Mouse (Mus musculus) brown adipose tissue, adult 24 weeks (tissue): ENCODE measurements around the gene Nufip1. TPM values are rescaled to one million over a fixed set of nuclear protein-coding genes. Genes with fewer than 3 reads are reported as not detected.
A peak's percentile ranks its signal among the peaks of the same experiment; 100 is the strongest.

Experiments used
- H3K27ac ChIP-seq: fragments of 200-500 bp; replicated peaks from 2 replicates; pipeline ENCODE4 v1.5.1; 2012; ENCODE audit warnings: low read depth, mild to moderate bottlenecking, low read length
- H3K4me1 ChIP-seq: fragments of 200-500 bp; 2 replicates; pipeline ENCODE4 v1.6.1; 2012; ENCODE audit warnings: low read length, mixed read lengths; ENCODE audit not compliant: control insufficient read depth, insufficient read depth, insufficient read length
- H3K4me3 ChIP-seq: fragments of 200-500 bp; 2 replicates; pipeline ENCODE4 v1.5.1; 2012; ENCODE audit warnings: low read depth, mild to moderate bottlenecking, low read length, moderate library complexity; ENCODE audit not compliant: insufficient read depth
- polyA plus RNA-seq: library from polyadenylated mRNA; stranded (reverse); fragments of >200 nt; gene quantifications from 2 replicates; pipeline ENCODE4 v1.2.4, GENCODE M21; 2012; ENCODE audit not compliant: missing spikeins, insufficient read depth, insufficient read length

The Nufip1 gene
- 2.3 and 2.5 TPM in 2 replicates for polyA plus RNA-seq

GRCm38 (mm10) chr14:76110396-76111221 is at the start of gene Nufip1, which contains the start of gene Gpalpp1:
TSS of gene Nufip1 (plus strand) at chr14:76110891.
TSS of gene Gpalpp1 (minus strand) at chr14:76110760.
- Histone ChIP-seq H3K4me1 (peaks cover 3% of the 10 kb centered on the region; the same call in 1 of the 2 replicates), H3K27ac (peak within 1 kb of the TSS; percentile 82), H3K4me3 (peak within 1 kb of the TSS; percentile 97)

GRCm38 (mm10) chr14:76067237-76067636 is 43.5 kb upstream of the Nufip1 start:
- Histone ChIP-seq H3K4me3 (no peak overlapping the region), H3K4me1 (no peaks in the 10 kb centered on the region), H3K27ac (no peak overlapping the region)

DNA sequence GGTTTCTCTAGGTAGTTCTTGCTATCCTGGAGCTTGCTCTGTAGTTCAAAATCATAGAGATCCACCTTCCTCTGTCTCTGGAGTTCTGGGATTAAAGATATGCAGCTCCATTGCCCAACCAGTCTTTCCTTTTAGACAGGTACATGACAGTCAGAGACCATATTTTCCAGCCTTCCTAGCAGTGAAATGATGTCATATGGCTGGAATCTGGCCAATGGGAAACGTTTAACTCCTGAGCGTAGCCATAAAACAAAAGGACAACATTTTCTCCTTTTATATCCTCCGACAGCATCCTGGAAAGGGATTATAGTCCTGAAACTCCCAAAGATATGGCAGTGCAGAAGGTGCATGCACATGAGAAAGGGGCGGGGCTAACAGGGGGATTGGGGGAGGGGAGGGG is 42.4 kb upstream of the Nufip1 start:
- Histone ChIP-seq H3K4me3 (no peak overlapping the region), H3K4me1 (no peaks in the 10 kb centered on the region), H3K27ac (no peak overlapping the region)

GRCm38 (mm10) chr14:76069296-76069695 is 41.4 kb upstream of the Nufip1 start:
- no peak overlapping the region for H3K4me3 ChIP-seq
- H3K27ac ChIP-seq: no peak overlapping the region
- no peaks in the 10 kb centered on the region for H3K4me1 ChIP-seq

DNA sequence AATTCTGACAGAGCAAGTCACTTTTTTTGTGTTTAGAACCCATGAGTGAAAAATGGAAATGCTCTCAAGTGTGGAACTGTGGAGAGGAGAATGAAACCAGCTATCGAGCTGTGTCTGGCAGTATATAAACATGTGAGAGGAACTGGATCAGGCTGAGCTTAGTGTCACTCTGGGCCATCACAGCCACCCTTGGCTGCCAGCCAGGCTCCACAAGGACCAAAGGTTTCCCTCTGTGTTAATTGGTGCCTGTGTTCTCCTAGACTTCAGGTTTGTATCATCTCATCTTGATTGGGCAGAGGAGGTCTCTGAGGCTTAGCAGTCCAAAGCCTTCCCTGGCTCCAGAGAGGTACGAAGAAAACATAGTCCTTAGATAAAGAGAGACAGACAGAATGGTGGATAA is 38.1 kb upstream of the Nufip1 start:
- Histone ChIP-seq H3K4me3 (no peak overlapping the region), H3K4me1 (no peaks in the 10 kb centered on the region), H3K27ac (no peak overlapping the region)

GRCm38 (mm10) chr14:76074206-76074605 is 36.5 kb upstream of the Nufip1 start:
- H3K4me1 ChIP-seq: no peaks in the 10 kb centered on the region
- no peak overlapping the region for H3K4me3 ChIP-seq
- H3K27ac ChIP-seq: no peak overlapping the region

- H3K4me1 ChIP-seq: no peaks in the 10 kb centered on the region
- no peak overlapping the region for H3K27ac ChIP-seq
- no peak overlapping the region for H3K4me3 ChIP-seq
Measured at GRCm38 (mm10) chr14:76075721-76076120, 35.0 kb upstream of the Nufip1 start.

DNA sequence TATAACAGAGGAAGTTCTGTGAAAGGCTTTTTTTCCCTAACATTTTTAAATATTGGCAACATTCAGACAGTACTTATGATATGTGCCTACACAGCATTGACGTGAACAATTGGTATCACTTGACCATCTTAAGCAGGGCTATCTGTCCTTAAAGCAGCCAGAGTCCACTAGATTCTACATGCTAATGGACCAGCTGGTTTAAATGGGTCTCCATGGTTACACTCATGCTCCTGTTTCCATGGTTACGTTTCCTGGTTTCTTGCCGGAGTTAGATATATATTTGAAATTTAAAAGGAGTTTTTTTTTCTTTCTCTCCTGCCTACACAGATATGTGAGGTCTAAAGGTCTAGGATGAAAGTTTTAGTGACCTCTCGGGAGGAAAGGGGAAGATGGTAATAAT is 34.1 kb upstream of the Nufip1 start:
- no peak overlapping the region for H3K4me3 ChIP-seq
- no peak overlapping the region for H3K27ac ChIP-seq
- no peaks in the 10 kb centered on the region for H3K4me1 ChIP-seq

DNA sequence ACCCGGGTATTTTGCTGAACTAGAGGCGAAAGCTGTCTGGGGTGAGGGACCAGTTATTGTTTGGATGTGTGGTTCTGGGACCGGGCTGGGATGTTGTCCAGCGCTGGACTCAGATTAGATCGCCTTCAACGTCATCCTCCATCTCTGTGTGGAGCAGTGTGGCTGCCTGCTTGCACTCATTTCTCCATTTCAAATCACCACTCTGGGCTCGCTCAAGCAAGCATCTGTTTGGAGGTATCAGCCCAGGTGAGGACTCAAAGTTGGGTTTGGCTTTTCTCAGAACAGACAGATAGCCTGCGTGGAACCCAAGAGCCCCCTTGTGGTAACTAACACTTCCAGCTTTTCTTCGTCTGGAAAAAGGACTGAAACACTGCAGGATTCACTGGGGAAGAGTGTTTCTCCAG is 33.6 kb upstream of the Nufip1 start:
- Histone ChIP-seq H3K4me3 (no peak overlapping the region), H3K27ac (no peak overlapping the region), H3K4me1 (no peaks in the 10 kb centered on the region)

DNA sequence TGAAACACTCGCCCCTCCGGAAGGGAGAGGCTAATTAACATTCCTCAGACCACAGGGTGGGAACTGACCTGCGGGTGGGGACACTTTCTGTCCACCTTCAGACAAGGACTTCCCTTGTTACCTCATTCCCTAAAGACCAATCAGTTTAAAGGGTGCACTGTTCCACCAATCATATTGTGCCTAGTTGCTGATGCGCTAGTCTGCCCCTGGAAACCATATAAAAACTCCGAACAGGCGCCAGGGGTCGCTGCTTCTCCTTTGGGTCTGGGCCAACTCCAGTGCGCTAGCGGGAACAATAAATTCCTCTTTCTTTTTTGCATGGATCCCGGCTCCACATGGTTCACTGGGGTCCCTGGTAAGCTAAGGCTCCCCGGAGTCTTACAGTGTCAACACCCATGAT is 29.2 kb upstream of the Nufip1 start:
- Histone ChIP-seq H3K4me1 (no peaks in the 10 kb centered on the region), H3K27ac (no peak overlapping the region), H3K4me3 (no peak overlapping the region)

GRCm38 (mm10) chr14:76082086-76082636 is 28.5 kb upstream of the Nufip1 start:
- Histone ChIP-seq H3K27ac (no peak overlapping the region), H3K4me1 (no peaks in the 10 kb centered on the region), H3K4me3 (no peak overlapping the region)

DNA sequence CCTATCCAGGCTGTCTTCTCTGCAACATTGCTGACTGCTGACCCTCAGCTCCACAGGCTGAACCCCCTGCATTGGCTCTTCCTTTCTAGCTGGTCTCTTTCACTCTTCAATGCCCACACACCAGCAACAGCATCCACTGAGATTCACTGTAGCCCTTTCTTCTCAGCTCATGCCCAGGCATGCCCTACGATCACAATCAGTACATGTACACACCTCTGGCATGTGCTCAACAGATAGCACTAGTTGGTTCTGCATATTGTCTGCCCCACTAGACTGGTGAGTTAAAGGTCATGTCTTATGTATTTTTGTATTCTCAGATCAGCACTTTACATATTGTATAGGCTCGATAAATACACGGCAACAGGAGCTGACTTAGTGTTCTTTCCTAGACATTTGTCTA is 26.5 kb upstream of the Nufip1 start:
- no peak overlapping the region for H3K27ac ChIP-seq
- H3K4me1 ChIP-seq: no peaks in the 10 kb centered on the region
- H3K4me3 ChIP-seq: no peak overlapping the region

GRCm38 (mm10) chr14:76097244-76097643 is 13.4 kb upstream of the Nufip1 start:
- no peak overlapping the region for H3K4me3 ChIP-seq
- H3K4me1 ChIP-seq: no peaks in the 10 kb centered on the region
- H3K27ac ChIP-seq: no peak overlapping the region

- Histone ChIP-seq H3K27ac (no peak overlapping the region), H3K4me3 (no peak overlapping the region), H3K4me1 (no peaks in the 10 kb centered on the region)
Measured at GRCm38 (mm10) chr14:76097815-76098214, 12.9 kb upstream of the Nufip1 start.

- no peak overlapping the region for H3K27ac ChIP-seq
- H3K4me1 ChIP-seq: no peaks in the 10 kb centered on the region
Measured at GRCm38 (mm10) chr14:76099543-76099942, 11.1 kb upstream of the Nufip1 start.

GRCm38 (mm10) chr14:76115744-76116143 is 5.1 kb downstream of the Nufip1 start:
- no peak overlapping the region for H3K4me3 ChIP-seq
- H3K27ac ChIP-seq: no peak overlapping the region
- no peaks in the 10 kb centered on the region for H3K4me1 ChIP-seq

More at GRCm38 (mm10) chr14:76099543-76099942, 11.1 kb upstream of the Nufip1 start:
- no peak overlapping the region for H3K4me3 ChIP-seq
